Mouse (Mus musculus) fat pad, adult 2 months (tissue): ENCODE measurements around the gene G3bp1.

ENCODE experiments used
- DNase-seq: peaks from one replicate; pipeline ENCODE4 v3.0.0-alpha.2; 2011; ENCODE audit warnings: low read depth, low spot score; ENCODE audit errors: extremely low read depth

The G3bp1 gene

DNA sequence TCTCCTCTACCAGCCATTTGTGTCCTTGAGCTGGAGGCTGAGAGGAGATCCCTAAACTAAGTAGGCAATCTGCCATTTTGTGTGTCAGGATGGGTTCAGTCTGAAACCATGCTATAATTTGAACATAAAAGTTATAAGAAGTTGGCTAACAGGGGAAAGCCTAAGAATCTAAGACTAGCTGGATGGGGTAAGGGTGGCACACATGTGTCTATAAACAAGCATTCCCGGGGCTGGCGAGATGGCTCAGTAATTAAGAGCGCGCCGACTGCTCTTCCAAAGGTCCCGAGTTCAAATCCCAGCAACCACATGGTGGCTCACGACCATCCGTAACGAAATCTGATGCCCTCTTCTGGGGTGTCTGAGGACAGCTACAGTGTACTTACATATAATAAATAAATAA is 7.3 kb upstream of the G3bp1 start:
- no peak for DNase-seq

DNA sequence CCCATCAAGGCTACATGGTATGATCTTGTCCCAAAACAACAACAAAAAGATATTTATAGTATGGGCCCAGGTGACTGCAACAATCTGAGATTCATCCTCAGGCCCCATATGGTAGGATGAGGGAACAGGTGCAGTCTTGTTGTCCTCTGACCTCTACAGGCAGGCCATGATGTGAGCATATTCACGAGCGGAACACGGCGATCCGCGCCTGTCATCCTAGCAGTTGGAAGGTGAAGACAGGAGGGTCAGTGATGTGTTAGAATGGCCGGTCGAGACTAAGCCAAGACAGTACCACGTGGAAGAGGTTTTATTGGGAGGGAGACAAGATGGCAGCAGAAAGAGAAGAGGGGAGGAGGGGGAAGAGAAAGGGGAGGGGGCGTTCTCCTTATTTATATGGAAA is 4.8 kb upstream of the G3bp1 start:
- DNase-seq: no peak

DNA sequence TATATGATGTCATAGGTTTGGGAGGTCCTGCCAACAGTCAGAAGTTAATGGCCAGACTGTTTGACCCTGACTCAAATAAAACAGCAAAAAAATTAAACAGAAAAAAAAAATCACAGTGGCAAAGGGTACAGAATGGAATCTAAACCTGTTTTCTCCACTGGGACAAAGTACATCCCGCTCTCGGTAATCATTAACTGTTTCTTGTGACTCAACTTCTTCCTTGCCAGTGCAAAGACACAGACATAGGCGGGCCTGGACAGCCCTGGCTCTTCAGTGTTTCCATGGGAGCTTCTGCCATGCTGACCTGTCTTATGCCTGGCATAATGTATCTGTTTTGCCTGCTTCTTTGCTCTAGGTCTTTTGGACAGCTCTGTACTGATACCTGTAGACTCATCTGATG is 4.3 kb upstream of the G3bp1 start:
- no peak for DNase-seq

DNA sequence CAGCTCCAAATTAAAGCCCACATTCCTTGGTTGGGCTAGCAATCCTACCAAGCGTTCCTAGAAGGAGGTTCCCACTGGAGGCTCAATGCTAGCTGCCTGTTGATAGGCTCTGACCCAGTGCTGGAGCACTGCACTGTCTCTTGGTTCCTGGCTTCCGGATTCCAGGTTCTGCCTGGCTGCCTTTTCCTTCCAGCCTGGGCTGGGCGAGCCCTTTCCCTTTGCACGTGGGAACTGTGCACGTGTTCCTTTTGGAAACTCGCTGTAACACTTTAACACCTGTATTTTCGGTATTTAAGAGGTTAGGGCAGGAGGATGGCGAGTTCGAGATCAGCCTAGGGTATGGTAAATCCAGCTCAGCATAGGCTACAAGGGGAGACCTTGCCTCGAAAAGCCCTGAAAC is 1.5 kb upstream of the G3bp1 start:
- no peak for DNase-seq

DNA sequence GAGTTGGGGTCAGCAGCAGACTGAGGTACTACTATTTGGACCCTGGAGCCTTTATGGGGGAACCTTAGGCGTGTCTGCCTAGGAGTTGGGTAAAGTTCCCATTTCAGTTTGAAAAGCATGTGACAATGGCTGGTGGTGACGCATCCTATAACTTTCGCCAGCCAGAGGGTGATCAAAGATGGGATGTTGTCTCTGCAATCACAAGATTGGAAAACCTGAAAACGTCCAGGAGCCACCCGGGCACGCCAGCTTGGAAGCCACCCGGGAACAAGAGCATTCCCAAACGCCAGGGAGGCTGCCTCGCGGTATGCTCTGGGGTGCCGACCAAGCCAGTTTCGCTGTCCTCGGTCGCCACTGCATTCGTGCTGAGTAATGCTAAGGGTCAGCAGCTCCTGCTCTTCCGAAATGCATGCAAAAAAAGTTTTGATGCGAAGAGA is 856 bp upstream of the G3bp1 start:
- no peak for DNase-seq

DNA sequence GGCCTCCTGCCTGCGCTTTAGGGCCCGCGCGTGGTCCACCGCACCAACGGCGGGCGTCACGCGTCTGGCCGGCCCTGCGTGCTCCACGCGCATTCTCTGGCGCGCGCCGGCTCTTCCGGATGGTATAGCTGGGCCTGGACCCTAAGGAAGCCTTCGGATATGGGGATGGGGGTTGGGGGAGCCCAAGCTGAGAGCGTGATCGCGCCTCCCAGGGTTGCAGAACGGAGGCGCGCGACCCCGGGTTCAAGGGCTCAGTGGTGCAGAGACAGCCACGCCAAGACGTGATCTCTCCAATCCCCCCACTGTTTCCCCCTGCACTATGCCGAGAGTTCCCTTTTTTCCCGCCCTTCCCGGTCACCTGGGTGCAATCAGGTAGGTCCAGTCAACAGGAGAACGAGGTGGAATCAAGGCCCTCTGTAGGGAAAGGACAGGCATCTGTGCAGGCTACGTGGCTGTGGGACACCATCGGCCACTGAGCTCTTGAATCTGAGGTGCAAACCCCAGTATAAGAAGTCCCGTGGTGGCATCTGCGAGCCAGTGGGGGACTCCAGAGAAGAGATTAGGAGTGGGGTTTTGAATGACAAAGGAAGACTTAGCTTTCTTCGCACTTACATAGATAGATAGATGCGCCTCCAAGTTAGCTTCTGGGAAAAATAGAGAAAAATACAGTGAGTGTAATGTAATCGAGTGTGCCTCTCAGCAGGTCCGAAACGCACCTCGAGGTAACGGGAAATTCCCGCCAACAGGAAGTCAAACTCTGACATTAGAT is 622 bp downstream of the G3bp1 start:
- no peak for DNase-seq

DNA sequence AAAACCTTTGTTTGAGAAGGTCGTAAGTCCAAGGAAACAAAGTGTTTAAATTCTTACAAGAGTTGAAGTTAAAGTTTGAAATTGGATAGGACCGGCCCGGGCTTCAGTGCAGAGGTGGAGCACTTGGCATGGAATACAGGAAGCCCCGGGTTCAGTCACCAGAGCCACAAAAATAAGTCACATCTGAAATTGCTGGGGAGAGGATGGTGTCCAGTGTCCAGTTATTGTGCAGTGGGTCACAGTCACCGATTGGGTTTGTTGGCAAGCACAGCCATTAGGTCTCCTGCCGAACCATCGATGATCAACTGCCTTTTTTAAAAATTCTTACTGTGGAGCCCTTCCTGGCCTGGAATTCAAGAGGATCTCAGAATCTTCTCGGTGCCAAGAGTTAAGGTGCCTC is 1.3 kb downstream of the G3bp1 start:
- DNase-seq: no peak

DNA sequence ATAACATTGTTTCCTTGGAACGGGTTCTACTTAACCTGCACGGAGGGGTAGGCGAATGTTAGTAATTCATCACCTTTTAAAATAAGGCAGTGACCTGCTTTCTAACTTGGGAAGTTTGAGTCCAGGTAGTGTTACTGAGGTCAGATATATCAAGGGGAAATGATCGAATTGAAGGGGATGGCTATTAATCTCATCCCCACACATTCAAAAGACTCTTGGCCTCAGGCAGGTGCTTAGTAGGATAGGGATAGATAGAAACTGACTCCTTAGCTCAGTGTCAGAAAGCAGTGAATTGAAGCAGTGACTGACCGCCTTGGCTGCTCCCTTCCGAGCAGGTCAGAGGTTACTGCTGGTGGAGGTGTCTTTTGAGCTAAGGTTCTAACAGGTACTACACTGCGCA is 2.0 kb downstream of the G3bp1 start:
- DNase-seq: no peak

DNA sequence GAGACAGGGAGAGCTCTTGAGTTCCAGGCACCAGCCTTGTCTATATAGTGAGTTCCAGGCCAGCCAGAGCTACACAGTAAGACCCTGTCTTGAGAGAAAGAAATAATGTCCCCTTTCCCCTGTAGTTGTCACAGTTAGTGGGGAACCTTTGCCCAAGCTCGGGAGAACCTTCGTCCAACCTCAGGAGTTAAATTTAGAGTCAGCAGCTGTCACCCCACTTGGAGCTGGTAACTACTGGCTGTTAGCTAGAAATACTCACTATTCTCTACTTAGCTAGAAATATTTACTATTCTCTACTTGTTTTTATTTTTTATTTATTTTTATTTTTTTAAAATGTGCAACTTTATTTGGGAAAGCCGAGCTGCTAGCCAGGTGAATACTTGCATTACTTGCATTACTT is 3.7 kb downstream of the G3bp1 start:
- DNase-seq: no peak

DNA sequence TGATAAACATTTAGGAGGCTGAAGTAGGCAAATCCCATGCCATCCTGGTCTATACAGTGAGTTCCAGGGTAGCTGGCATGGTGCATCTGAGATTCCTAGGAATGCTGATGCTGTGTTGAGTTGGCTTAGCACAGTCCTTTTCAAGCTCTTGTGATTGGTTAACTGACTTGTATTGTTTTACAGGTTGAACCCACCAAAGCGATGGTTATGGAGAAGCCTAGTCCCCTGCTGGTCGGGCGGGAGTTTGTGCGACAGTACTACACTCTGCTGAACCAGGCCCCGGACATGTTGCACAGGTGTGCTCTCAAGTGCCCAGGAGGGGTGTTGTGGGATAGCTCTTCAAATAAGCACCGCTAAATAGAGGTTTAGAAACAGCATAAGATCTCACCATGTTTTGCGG is 16.0 kb downstream of the G3bp1 start:
- DNase-seq: no peak

DNA sequence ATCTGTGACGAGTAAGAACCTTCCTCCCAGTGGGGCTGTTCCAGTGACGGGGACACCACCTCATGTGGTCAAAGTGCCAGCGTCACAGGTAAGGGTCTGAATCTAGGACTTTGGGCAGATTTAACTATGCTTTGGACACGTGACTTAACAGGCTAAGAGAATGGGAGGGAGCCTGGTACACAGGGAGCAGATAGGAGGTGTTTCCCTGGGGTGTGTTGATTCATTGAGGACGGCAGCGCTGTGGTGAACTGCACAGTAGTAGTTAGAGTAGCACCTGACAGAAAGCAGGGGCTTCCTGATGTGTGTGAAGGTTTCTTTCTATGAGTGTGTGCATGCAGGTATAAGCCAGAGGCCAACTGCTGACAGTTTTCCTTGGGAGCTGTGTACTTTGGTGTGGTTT is 26.7 kb downstream of the G3bp1 start:
- no peak for DNase-seq

DNA sequence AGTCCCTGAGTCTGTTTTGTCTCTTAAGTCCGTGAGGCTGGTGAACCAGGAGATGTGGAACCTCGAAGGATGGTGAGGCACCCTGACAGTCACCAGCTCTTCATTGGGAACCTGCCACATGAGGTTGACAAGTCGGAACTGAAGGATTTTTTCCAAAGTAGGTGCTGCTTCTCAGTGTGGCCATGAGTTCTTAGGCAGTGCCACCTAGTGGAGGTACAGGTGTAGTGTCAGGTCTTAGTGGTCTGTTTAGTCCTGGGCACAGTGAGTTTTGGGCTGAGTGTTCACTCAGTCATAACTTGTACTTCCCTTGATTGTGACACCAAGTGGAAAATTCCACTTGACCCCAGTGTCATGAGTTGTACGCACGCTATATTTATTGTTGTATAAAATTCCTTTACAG is 28.4 kb downstream of the G3bp1 start:
- no peak for DNase-seq

DNA sequence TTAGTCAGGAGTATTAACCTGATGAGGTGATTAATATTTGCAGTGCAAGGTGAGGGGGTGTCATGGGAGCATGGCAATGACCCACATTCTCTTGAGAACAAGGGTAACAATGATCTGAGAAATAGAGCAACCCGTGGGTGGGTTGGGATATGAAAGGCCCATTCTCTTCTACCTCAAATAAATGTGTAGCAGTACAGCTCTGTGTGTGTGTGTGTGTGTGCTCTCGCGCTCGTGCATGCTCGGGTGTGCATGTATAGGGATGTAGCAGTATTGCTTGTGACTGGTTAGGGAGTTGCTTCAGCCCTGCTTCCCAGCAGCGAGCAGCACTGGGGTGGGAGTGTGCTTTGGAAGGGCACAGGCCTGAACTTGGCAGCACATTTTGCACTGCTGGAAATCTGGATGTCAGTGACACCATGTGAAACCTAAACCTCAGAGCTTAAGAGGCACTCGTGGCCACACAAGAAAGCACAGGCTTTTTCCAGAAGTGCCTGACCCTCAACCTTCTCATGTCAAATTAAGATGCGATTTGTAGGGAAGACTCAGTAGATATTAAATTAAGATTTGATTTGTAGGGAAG is 32.6 kb downstream of the G3bp1 start:
- DNase-seq: no peak

DNA sequence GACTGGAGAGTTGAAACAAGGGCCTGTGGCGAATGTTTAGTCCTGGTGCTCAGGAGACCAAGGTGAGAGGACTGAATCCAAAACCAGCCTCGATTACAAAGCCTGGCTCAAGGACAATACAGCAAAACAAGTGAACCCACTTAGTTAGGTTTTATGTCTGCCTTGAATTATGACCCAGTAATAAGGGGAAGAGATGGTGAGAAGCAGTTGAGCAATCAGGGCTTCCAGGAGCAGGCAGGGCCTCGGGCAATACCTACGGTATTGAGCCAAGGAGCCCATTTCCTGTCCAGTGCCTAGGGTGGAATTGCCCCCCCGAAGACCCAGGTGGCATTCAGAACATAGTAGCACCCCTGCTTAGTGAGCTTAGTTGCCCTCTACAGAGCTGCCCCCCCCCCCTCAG is 33.4 kb downstream of the G3bp1 start:
- no peak for DNase-seq

DNA sequence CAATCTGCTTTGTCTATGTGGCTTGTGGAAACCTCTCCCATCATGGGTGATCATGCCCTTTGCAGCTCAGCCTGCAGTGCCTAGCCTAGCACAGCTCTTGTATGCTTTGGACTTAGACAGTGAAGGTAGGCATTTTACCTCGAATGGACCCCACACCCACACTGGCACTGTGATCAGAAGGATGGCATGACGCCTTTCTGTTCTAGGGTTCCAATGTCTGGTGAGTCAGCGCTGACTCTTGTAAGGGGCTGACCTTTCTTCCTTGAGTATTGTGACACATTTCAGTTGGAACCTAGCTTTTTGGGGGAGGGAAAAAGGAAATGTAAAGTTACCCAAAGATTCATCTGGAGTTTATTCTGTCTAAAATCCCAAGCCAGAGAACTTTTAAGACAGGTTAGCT is 36.0 kb downstream of the G3bp1 start:
- DNase-seq: no peak

DNA sequence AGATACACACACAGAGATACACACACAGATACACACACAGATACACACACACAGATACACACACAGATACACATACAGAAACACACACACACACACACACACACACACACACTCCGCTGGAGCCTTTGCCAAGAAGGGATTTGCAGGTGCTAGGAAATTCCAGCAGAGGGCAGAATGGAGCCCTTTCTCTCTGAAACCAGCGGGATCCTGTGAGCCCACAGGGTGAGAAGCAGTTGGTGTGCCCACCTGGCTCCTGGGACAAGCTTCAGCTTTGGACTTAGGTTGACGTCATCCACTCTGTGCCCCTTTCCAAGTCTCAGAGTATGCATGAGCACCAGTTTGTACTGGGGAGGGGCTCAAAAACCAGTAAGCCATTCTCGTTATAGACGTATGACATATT is 41.9 kb downstream of the G3bp1 start:
- no peak for DNase-seq

DNA sequence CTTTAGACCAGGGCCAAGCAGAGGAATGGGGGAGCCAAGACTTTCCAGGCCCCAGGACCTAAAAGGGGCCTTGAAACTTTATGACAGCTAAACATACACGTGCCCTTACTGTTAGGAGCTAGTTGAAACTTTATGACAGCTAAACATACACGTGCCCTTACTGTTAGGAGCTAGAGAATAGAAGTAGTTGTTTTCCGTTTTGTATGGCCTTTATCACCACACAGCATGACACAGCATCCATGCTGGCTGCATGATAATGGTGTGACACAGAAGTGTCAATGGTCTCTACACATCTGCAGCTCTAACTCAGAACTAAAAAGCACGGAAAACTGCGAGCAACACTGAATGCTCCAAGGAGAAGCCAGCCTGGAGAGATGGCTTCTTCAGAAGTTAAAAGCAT is 48.2 kb downstream of the G3bp1 start:
- no peak for DNase-seq

DNA sequence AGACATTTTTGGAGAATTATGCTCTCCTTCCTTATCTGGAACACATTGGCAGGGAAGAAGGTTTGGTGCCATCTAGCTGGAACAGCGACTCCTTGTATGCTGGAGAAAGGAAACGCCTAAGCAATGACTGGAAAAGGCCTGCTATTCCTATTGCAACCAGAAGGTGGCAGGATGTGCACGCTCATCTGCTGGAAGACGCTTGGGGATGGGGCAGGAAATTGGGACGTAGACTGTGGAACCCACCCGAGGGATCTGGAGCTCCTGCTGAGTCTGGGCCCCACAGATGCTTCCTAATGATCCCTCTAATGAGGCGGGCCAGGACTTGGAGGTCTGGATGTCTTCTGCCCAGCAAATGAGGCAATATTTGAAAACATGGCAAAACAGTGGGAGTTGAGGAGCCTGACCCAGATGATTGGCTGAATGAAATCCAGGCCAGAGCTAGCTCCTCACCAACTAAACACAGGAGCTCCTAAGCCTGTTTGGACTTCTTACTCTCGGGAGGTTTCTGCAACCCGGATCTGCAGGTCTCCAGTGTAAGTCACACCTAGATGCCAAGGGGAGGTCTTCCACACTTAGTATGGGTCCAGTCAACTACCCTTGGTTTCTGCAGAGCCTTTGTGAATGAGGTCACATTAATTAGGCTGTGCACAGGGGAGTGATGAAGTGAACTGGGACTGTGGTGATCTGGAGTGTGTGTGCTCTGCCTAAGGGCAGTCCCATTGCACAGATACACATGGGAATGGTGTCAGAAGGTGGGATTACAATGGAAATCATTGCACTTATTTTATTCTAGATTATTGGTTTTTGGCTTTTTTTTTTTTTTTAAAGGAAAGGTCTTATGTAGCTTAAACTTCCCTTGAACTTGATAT is 49.6 kb downstream of the G3bp1 start:
- DNase-seq: no peak

DNA sequence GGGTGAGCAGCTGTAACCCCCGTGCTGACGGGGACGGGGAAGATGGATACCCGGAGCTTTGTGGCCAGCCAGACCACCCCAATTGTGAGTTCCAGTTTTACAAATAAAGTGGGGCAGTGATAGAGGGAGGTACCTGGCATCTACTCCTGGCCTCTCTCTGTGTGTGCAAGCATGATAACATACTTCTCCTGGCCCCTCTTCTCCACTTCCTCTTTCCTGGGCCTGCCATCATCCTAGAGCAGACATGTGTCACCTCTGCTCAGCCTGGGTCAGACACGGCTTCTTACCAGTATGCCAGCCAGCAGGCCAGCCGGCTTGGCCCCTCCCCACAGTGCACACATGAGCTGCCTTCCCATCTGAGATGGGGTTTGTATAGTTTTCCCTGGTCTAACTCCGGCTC is 61.3 kb downstream of the G3bp1 start:
- no peak for DNase-seq

DNA sequence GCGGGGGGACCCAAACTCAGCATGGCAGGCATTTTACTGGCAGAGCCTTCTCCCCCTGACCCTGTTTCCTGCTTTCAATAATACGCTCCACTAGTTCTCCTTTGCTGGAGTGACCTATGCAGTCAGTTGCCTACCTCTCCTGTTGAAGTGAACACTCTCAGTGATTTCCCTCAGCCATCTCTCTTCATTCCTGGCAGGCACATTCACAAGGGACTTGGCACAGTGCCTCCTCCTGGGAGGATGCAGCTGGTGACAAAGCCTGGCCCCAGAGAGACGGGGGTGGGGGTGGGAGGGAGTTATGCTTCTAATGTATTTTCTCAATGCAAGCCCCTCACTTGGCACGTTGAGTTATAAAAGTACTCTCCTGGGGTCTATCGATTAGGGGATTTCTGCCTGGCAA is 63.9 kb downstream of the G3bp1 start:
- no peak for DNase-seq

DNA sequence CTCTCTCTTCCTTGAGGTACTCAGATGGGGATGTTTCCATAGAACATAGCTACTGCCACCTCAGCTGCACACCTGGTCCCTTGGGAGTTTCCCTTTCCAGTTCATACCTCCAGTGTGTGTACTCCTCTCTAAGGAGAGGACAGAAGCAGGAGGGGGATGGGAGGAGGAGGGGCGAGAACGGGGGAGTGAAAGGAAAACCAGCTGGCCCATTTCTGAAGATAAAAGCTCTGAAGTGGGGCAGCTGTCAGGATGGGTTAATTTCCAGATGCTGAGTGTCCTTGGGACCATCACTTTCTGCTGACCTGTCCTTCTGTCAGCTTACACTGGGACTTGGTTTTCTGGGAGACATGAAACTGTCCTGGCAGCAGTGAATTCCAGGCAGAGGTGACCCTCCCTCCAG is 65.3 kb downstream of the G3bp1 start:
- no peak for DNase-seq

DNA sequence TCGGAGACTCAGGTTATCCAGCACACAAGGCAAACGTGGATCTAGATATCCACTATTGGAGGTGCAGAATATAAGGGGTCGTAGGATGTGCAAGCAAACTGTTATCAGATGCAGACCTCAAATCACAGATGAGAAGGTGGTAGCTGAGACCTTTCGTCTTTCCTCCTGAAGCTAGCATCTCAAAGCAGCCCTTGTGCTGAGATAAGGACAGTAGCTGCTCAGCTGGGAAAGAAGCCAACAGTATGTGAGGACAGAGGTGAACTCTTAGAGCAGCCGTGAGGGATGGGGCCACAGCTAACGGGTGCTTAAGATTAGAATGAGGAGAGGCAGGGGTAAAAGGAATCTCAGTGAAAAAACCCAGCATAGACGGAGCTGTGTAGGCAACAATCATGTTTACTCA is 72.6 kb downstream of the G3bp1 start:
- no peak for DNase-seq
